Mouse (Mus musculus) embryonic facial prominence, embryonic 15.5 days (tissue): ENCODE results near the gene Ftcd. TPM values are rescaled to one million over a fixed set of nuclear protein-coding genes. Genes with fewer than 3 reads are reported as not detected.

Source experiments
- ATAC-seq: fragments of 200-750 bp; cut with Nextera tagmentation; 2 replicates; pipeline ENCODE4 v1.8.0; 2017; ENCODE audit warnings: low read depth, moderate TSS enrichment; ENCODE audit not compliant: insufficient number of reproducible peaks, low FRiP score, low TSS enrichment
- H3K27ac ChIP-seq: fragments of 300-500 bp; sonication (generic); replicated peaks from 2 replicates; pipeline ENCODE4 v1.5.1; 2015; ENCODE audit warnings: mild to moderate bottlenecking, inconsistent platforms
- H3K27me3 ChIP-seq: fragments of 300-500 bp; sonication (generic); 2 replicates; pipeline ENCODE4 v1.6.1; 2015; ENCODE audit warnings: inconsistent platforms
- H3K36me3 ChIP-seq: fragments of 300-500 bp; sonication (generic); 2 replicates; pipeline ENCODE4 v1.6.1; 2015; ENCODE audit warnings: mild to moderate bottlenecking, inconsistent platforms
- H3K4me1 ChIP-seq: fragments of 300-500 bp; sonication (generic); 2 replicates; pipeline ENCODE4 v1.6.1; 2015; ENCODE audit warnings: inconsistent platforms
- H3K4me2 ChIP-seq: fragments of 300-500 bp; sonication (generic); replicated peaks from 2 replicates; pipeline ENCODE4 v1.6.1; 2015; ENCODE audit warnings: mild to moderate bottlenecking, inconsistent platforms
- H3K4me3 ChIP-seq: fragments of 300-500 bp; sonication (generic); replicated peaks from 2 replicates; pipeline ENCODE4 v1.5.1; 2015; ENCODE audit warnings: mild to moderate bottlenecking, inconsistent platforms
- H3K9ac ChIP-seq: fragments of 300-500 bp; sonication (generic); 2 replicates; pipeline ENCODE4 v1.6.1; 2015; ENCODE audit warnings: inconsistent platforms
- H3K9me3 ChIP-seq: fragments of 300-500 bp; sonication (generic); replicated peaks from 2 replicates; pipeline ENCODE4 v1.6.1; 2016; ENCODE audit warnings: inconsistent platforms
- WGBS: fragments of 180-500 bp; shearing (Covaris S2); methylation state at CpG from one replicate; pipeline ENCODE4 v1.1.7; 2015; 5-methylcytosine and 5-hydroxymethylcytosine counted together
- polyA plus RNA-seq: library from polyadenylated mRNA; unstranded; fragments of >200 nt; fragmentation: Nextera tagmentation; extraction: Ambion mirVana; gene quantifications from 2 replicates; pipeline ENCODE4 v1.2.1, GENCODE M21; 2015

Ftcd gene
- polyA plus RNA-seq = 0.14 TPM in 1 of 2 replicates, not detected in the other

- Histone ChIP-seq H3K27me3 (no peaks in the 10 kb centered on the region), H3K4me1 (no peaks in the 10 kb centered on the region), H3K36me3 (no peaks in the 10 kb centered on the region), H3K4me3 (no peak within 1 kb of the TSS), H3K9ac (no peak within 1 kb of the TSS), H3K27ac (no peak within 1 kb of the TSS), H3K4me2 (no peak within 1 kb of the TSS), H3K9me3 (no peaks in the 10 kb centered on the region)
- WGBS = 82% methylated on average over 3 of the region's 3 CpGs
- no peak for ATAC-seq
Observed at GRCm38 (mm10) chr10:76575374-76575773, at the start of gene Ftcd. TSS of gene Ftcd (plus strand) at chr10:76575648.

- WGBS = 3% methylated on average over 11 of the region's 11 CpGs
Observed at GRCm38 (mm10) chr10:76530922-76531321, 44.5 kb upstream of the Ftcd start.

GRCm38 (mm10) chr10:76531375-76531774 lies 44.1 kb upstream of the Ftcd start, which contains the start of gene Lss:
TSS of gene Lss (plus strand) at chr10:76531588.
- under 1% methylated on average over 37 of the region's 37 CpGs for WGBS
- H3K4me1 ChIP-seq = peaks cover 12% of the 10 kb centered on the region
- peak within 1 kb of the TSS; percentile 86 for H3K27ac ChIP-seq
- peak within 1 kb of the TSS; percentile 94 for H3K4me2 ChIP-seq
- peaks cover 19% of the 10 kb centered on the region for H3K36me3 ChIP-seq
- no peaks in the 10 kb centered on the region for H3K9me3 ChIP-seq
- ATAC-seq = peak; percentile 99
- peak within 1 kb of the TSS; percentile 53 for H3K9ac ChIP-seq
- H3K27me3 ChIP-seq = no peaks in the 10 kb centered on the region
- peak within 1 kb of the TSS; percentile 69 for H3K4me3 ChIP-seq

More at GRCm38 (mm10) chr10:76530922-76531321, 44.5 kb upstream of the Ftcd start:
- H3K4me1 ChIP-seq = peaks cover 12% of the 10 kb centered on the region
- peak overlapping the region; percentile 60 for H3K27ac ChIP-seq
- peaks cover 15% of the 10 kb centered on the region for H3K36me3 ChIP-seq
- no peaks in the 10 kb centered on the region for H3K9me3 ChIP-seq
- no peaks in the 10 kb centered on the region for H3K27me3 ChIP-seq
- H3K4me3 ChIP-seq = peak overlapping the region; percentile 69
- peak overlapping the region; percentile 31; the same call in 1 of the 2 replicates for H3K9ac ChIP-seq
- H3K4me2 ChIP-seq = peak overlapping the region; percentile 94
- ATAC-seq = no peak; the same call in 1 of the 2 replicates

GRCm38 (mm10) chr10:76531828-76532227 lies 43.6 kb upstream of the Ftcd start:
- Histone ChIP-seq H3K27me3 (no peaks in the 10 kb centered on the region), H3K27ac (peak overlapping the region; percentile 86), H3K9ac (peak overlapping the region; percentile 53), H3K36me3 (peaks cover 22% of the 10 kb centered on the region), H3K9me3 (no peaks in the 10 kb centered on the region), H3K4me3 (peak overlapping the region; percentile 69), H3K4me1 (peaks cover 12% of the 10 kb centered on the region), H3K4me2 (peak overlapping the region; percentile 94)
- WGBS = 2% methylated on average over 14 of the region's 14 CpGs
- ATAC-seq = no peak

DNA sequence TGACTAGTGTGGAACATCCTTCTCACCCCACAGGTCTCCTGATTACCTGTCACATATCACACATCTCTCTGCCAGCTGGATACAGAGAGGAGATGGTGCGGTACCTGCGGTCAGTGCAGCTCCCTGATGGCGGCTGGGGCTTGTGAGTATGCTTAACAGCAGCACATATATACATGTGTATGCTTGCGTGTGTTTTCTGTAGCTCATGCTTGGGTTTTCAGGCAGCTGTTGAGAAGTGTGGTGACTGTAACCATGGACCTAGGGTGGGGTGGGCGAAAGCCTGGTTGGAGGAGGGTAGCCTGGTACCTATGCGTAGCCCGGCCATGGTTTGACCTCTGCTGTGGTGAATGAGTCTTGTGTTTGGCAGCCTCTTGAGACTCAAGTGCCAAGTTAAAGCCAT lies 39.9 kb upstream of the Ftcd start:
- Histone ChIP-seq H3K9ac (no peak overlapping the region), H3K4me2 (no peak overlapping the region), H3K27ac (no peak overlapping the region), H3K27me3 (no peaks in the 10 kb centered on the region), H3K36me3 (peaks cover 52% of the 10 kb centered on the region), H3K4me3 (no peak overlapping the region), H3K9me3 (no peaks in the 10 kb centered on the region), H3K4me1 (peaks cover 10% of the 10 kb centered on the region)
- WGBS = 88% methylated on average over 7 of the region's 7 CpGs
- ATAC-seq = no peak

DNA sequence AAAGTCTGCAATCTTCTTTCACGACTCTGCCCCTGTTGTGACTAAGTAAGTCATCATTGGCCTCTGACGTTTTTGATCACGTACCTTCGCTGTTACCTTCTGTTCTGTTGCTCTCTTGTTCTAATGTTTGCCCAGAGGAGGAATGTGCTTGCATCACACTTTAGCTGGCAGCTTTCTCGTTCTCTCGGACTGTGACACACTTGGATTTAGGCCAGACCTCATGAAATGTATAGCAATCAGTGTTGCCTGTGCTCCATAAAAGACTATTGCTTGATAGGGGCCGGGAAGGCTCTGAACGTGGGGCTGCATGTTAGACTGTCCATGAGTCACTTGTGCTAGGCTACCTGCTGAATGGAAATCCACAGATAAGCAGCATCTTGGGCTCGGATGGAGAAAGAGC lies 37.8 kb upstream of the Ftcd start:
- Histone ChIP-seq H3K4me2 (no peak overlapping the region), H3K4me1 (no peaks in the 10 kb centered on the region), H3K36me3 (peaks cover 73% of the 10 kb centered on the region), H3K9ac (no peak overlapping the region), H3K27me3 (no peaks in the 10 kb centered on the region), H3K9me3 (no peaks in the 10 kb centered on the region), H3K27ac (no peak overlapping the region), H3K4me3 (no peak overlapping the region)
- WGBS = 69% methylated on average over 9 of the region's 9 CpGs
- ATAC-seq = no peak

- WGBS = 91% methylated on average over 11 of the region's 11 CpGs
- Histone ChIP-seq H3K36me3 (peaks cover 90% of the 10 kb centered on the region), H3K4me2 (no peak overlapping the region), H3K9me3 (no peaks in the 10 kb centered on the region), H3K27me3 (no peaks in the 10 kb centered on the region), H3K27ac (no peak overlapping the region), H3K4me3 (no peak overlapping the region), H3K9ac (no peak overlapping the region), H3K4me1 (no peaks in the 10 kb centered on the region)
- ATAC-seq = no peak
Observed at GRCm38 (mm10) chr10:76541336-76542085, 33.9 kb upstream of the Ftcd start.

GRCm38 (mm10) chr10:76542636-76543375 lies 32.6 kb upstream of the Ftcd start:
- no peak overlapping the region for H3K9ac ChIP-seq
- H3K27me3 ChIP-seq = no peaks in the 10 kb centered on the region
- no peak overlapping the region for H3K4me3 ChIP-seq
- no peak overlapping the region for H3K4me2 ChIP-seq
- no peak overlapping the region for H3K27ac ChIP-seq
- H3K4me1 ChIP-seq = no peaks in the 10 kb centered on the region
- WGBS = 80% methylated on average over 10 of the region's 10 CpGs
- no peak for ATAC-seq
- no peaks in the 10 kb centered on the region for H3K9me3 ChIP-seq
- peaks cover 95% of the 10 kb centered on the region for H3K36me3 ChIP-seq

GRCm38 (mm10) chr10:76546566-76546965 lies 28.9 kb upstream of the Ftcd start:
- Histone ChIP-seq H3K9me3 (no peaks in the 10 kb centered on the region), H3K4me3 (no peak overlapping the region), H3K27me3 (no peaks in the 10 kb centered on the region), H3K4me2 (no peak overlapping the region), H3K27ac (no peak overlapping the region), H3K4me1 (no peaks in the 10 kb centered on the region), H3K9ac (no peak overlapping the region), H3K36me3 (peaks cover 98% of the 10 kb centered on the region)
- no peak for ATAC-seq
- 93% methylated on average over 8 of the region's 8 CpGs for WGBS

DNA sequence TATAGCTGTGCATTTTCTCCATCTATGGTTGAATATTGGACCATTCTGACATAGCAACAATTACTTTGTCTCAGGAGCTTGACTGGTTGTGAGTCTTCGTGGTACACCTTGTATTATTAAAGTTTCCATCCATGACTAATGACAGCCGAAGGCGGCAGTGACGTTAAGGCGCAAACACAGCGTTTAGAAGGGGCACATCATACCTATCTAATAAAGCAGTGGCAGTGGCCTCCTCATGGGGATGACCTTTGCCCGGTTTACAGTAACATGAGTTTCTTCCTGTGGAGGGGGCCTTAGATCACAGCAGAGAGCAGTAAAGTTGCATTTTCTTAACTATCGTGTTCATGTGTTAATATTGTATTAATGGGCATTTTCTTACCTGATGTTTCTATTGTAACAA lies 27.2 kb upstream of the Ftcd start:
- Histone ChIP-seq H3K4me3 (no peak overlapping the region), H3K9me3 (no peaks in the 10 kb centered on the region), H3K27ac (no peak overlapping the region), H3K4me1 (no peaks in the 10 kb centered on the region), H3K9ac (no peak overlapping the region), H3K27me3 (no peaks in the 10 kb centered on the region), H3K36me3 (peaks cover 99% of the 10 kb centered on the region), H3K4me2 (no peak overlapping the region)
- no peak for ATAC-seq
- 89% methylated on average over 8 of the region's 8 CpGs for WGBS

- 88% methylated on average over 5 of the region's 5 CpGs for WGBS
- Histone ChIP-seq H3K4me2 (no peak overlapping the region), H3K4me3 (no peak overlapping the region), H3K4me1 (no peaks in the 10 kb centered on the region), H3K27ac (no peak overlapping the region), H3K36me3 (peaks cover 92% of the 10 kb centered on the region), H3K27me3 (no peaks in the 10 kb centered on the region), H3K9ac (no peak overlapping the region), H3K9me3 (no peaks in the 10 kb centered on the region)
- no peak for ATAC-seq
Observed at GRCm38 (mm10) chr10:76550458-76550857, 25.0 kb upstream of the Ftcd start.
